Mouse (Mus musculus): Measurements from ENCODE around the gene Gm4353. TPM values are rescaled to one million over a fixed set of nuclear protein-coding genes. Genes with fewer than 3 reads are reported as not detected.

Gm4353 gene
- polyA plus RNA-seq, 2 experiments, result 0.51 to 0.57 TPM

GRCm38 (mm10) chr7:116121202-116121601, 36.8 kb upstream of the Gm4353 start:
- 70% methylated on average over 11 of the region's 11 CpGs for WGBS (ENCODE audit: insufficient replicate concordance)
- H3K4me3 ChIP-seq (ENCODE audit: insufficient read depth in 1 of 2, low read depth in 2 of 2, low read length in 2 of 2), result no peak overlapping the region
- no peak overlapping the region for H3K4me2 ChIP-seq (ENCODE audit: low read depth)
- no peak for ATAC-seq (ENCODE audit: insufficient read depth)
- DNase-seq (ENCODE audit: low read depth in 3 of 3, low spot score in 3 of 3), result no peak
- TF ChIP-seq EP300 (IDR thresholded peaks at IDR 0.05; ENCODE audit: low read depth), result no peak
- TF ChIP-seq CTCF (IDR thresholded peaks at IDR 0.05; ENCODE audit: low read depth), result no peak
- H3K4me1 ChIP-seq (replicated peaks; ENCODE audit: control insufficient read depth in 2 of 2, insufficient read depth in 2 of 2, low read length in 1 of 2), result no peaks in the 10 kb centered on the region; a peak in 1 of 4 replicates
- no peaks in the 10 kb centered on the region for H3K27me3 ChIP-seq (ENCODE audit: control insufficient read depth, insufficient read depth, low read length)
- no peaks in the 10 kb centered on the region for H3K9me3 ChIP-seq (ENCODE audit: control insufficient read depth, low read length)
- no peaks in the 10 kb centered on the region for H3K36me3 ChIP-seq (replicated peaks; ENCODE audit: control insufficient read depth, insufficient read depth, low read depth)
- H3K9ac ChIP-seq (replicated peaks), result no peak overlapping the region
- no peak overlapping the region for H3K27ac ChIP-seq

GRCm38 (mm10) chr7:116120737-116121136, 36.3 kb upstream of the Gm4353 start:
- no peak for ATAC-seq (ENCODE audit: insufficient read depth)
- Histone ChIP-seq H3K4me1 (replicated peaks; ENCODE audit: control insufficient read depth in 2 of 2, insufficient read depth in 2 of 2, low read length in 1 of 2) (no peaks in the 10 kb centered on the region; a peak in 1 of 4 replicates), H3K4me3 (ENCODE audit: insufficient read depth in 1 of 2, low read depth in 2 of 2, low read length in 2 of 2) (no peak overlapping the region), H3K4me2 (ENCODE audit: low read depth) (no peak overlapping the region), H3K27me3 (ENCODE audit: control insufficient read depth, insufficient read depth, low read length) (no peaks in the 10 kb centered on the region), H3K9ac (replicated peaks) (no peak overlapping the region), H3K9me3 (ENCODE audit: control insufficient read depth, low read length) (no peaks in the 10 kb centered on the region), H3K36me3 (replicated peaks; ENCODE audit: control insufficient read depth, insufficient read depth, low read depth) (no peaks in the 10 kb centered on the region), H3K27ac (no peak overlapping the region)
- WGBS (ENCODE audit: insufficient replicate concordance), result 73% methylated on average over 4 of the region's 4 CpGs
- DNase-seq (ENCODE audit: low read depth in 3 of 3, low spot score in 3 of 3), result no peak
- TF ChIP-seq CTCF (IDR thresholded peaks at IDR 0.05; ENCODE audit: low read depth) (no peak), EP300 (IDR thresholded peaks at IDR 0.05; ENCODE audit: low read depth) (no peak)

- DNase-seq (ENCODE audit: low read depth in 3 of 3, low spot score in 3 of 3) (no peak), ATAC-seq (ENCODE audit: insufficient read depth) (no peak)
- Histone ChIP-seq H3K9ac (replicated peaks) (no peak overlapping the region), H3K27me3 (ENCODE audit: control insufficient read depth, insufficient read depth, low read length) (no peaks in the 10 kb centered on the region), H3K36me3 (replicated peaks; ENCODE audit: control insufficient read depth, insufficient read depth, low read depth) (no peaks in the 10 kb centered on the region), H3K4me1 (replicated peaks; ENCODE audit: control insufficient read depth in 2 of 2, insufficient read depth in 2 of 2, low read length in 1 of 2) (no peaks in the 10 kb centered on the region; a peak in 1 of 4 replicates), H3K27ac (no peak overlapping the region), H3K9me3 (ENCODE audit: control insufficient read depth, low read length) (no peaks in the 10 kb centered on the region), H3K4me2 (ENCODE audit: low read depth) (no peak overlapping the region), H3K4me3 (ENCODE audit: insufficient read depth in 1 of 2, low read depth in 2 of 2, low read length in 2 of 2) (no peak overlapping the region)
- 58% methylated on average over 1 of the region's 1 CpGs for WGBS (ENCODE audit: insufficient replicate concordance)
- TF ChIP-seq EP300 (IDR thresholded peaks at IDR 0.05; ENCODE audit: low read depth) (no peak), CTCF (IDR thresholded peaks at IDR 0.05; ENCODE audit: low read depth) (no peak)
Measured at GRCm38 (mm10) chr7:116119306-116119857, 34.9 kb upstream of the Gm4353 start.

- TF ChIP-seq CTCF (IDR thresholded peaks at IDR 0.05; ENCODE audit: low read depth), result no peak
- 55% methylated on average over 2 of the region's 2 CpGs for WGBS (ENCODE audit: insufficient replicate concordance)
- DNase-seq (ENCODE audit: low read depth in 3 of 3, low spot score in 3 of 3), result no peak
Measured at GRCm38 (mm10) chr7:116115991-116116390, 31.6 kb upstream of the Gm4353 start.

GRCm38 (mm10) chr7:116115216-116115930, 30.9 kb upstream of the Gm4353 start:
- TF ChIP-seq EP300 (IDR thresholded peaks at IDR 0.05; ENCODE audit: low read depth) (no peak), CTCF (IDR thresholded peaks at IDR 0.05; ENCODE audit: low read depth) (no peak)
- Histone ChIP-seq H3K36me3 (replicated peaks; ENCODE audit: control insufficient read depth, insufficient read depth, low read depth) (no peaks in the 10 kb centered on the region), H3K9ac (replicated peaks) (no peak overlapping the region), H3K27me3 (ENCODE audit: control insufficient read depth, insufficient read depth, low read length) (no peaks in the 10 kb centered on the region), H3K4me1 (replicated peaks; ENCODE audit: control insufficient read depth in 2 of 2, insufficient read depth in 2 of 2, low read length in 1 of 2) (no peaks in the 10 kb centered on the region), H3K9me3 (ENCODE audit: control insufficient read depth, low read length) (no peaks in the 10 kb centered on the region), H3K4me2 (ENCODE audit: low read depth) (no peak overlapping the region), H3K27ac (no peak overlapping the region), H3K4me3 (ENCODE audit: insufficient read depth in 1 of 2, low read depth in 2 of 2, low read length in 2 of 2) (no peak overlapping the region)
- ATAC-seq (ENCODE audit: insufficient read depth) (no peak), DNase-seq (ENCODE audit: low read depth in 3 of 3, low spot score in 3 of 3) (no peak)
- 62% methylated on average over 12 of the region's 12 CpGs for WGBS (ENCODE audit: insufficient replicate concordance)

More at GRCm38 (mm10) chr7:116115991-116116390, 31.6 kb upstream of the Gm4353 start:
- H3K4me2 ChIP-seq (ENCODE audit: low read depth), result no peak overlapping the region
- H3K27me3 ChIP-seq (ENCODE audit: control insufficient read depth, insufficient read depth, low read length), result no peaks in the 10 kb centered on the region
- H3K9ac ChIP-seq (replicated peaks), result no peak overlapping the region
- H3K4me1 ChIP-seq (replicated peaks; ENCODE audit: control insufficient read depth in 2 of 2, insufficient read depth in 2 of 2, low read length in 1 of 2), result no peaks in the 10 kb centered on the region
- H3K27ac ChIP-seq, result no peak overlapping the region
- ATAC-seq (ENCODE audit: insufficient read depth), result no peak
- no peak overlapping the region for H3K4me3 ChIP-seq (ENCODE audit: insufficient read depth in 1 of 2, low read depth in 2 of 2, low read length in 2 of 2)
- no peaks in the 10 kb centered on the region for H3K9me3 ChIP-seq (ENCODE audit: control insufficient read depth, low read length)
- no peaks in the 10 kb centered on the region for H3K36me3 ChIP-seq (replicated peaks; ENCODE audit: control insufficient read depth, insufficient read depth, low read depth)
